Mouse (Mus musculus): ENCODE results near the gene Ncor2. TPM values are rescaled to one million over a fixed set of nuclear protein-coding genes. Genes with fewer than 3 reads are reported as not detected.
A peak's percentile ranks its signal among the peaks of the same experiment; 100 is the strongest.

The Ncor2 gene
- polyA plus RNA-seq, 1 experiment from 2014 or later, result 19.8 TPM

- no peak for DNase-seq (ENCODE audit: low spot score)
These were observed 139.5 kb downstream of the Ncor2 start for GRCm38 (mm10) chr5:125039377-125040027.

- no peak for DNase-seq (ENCODE audit: low spot score)
These were observed 142.5 kb downstream of the Ncor2 start for GRCm38 (mm10) chr5:125036483-125036882.

- no peak for DNase-seq (ENCODE audit: low spot score)
These were observed 150.1 kb downstream of the Ncor2 start for GRCm38 (mm10) chr5:125028911-125029310.

- DNase-seq (ENCODE audit: low spot score), result no peak
These were observed 150.6 kb downstream of the Ncor2 start for GRCm38 (mm10) chr5:125028371-125028770.

- DNase-seq (ENCODE audit: low spot score), result peak; percentile 39
These were observed 155.0 kb downstream of the Ncor2 start for GRCm38 (mm10) chr5:125024002-125024401.

GRCm38 (mm10) chr5:125021298-125021697, 157.7 kb downstream of the Ncor2 start:
- no peak for DNase-seq (ENCODE audit: low spot score)

- DNase-seq (ENCODE audit: low spot score), result no peak
These were observed 159.9 kb downstream of the Ncor2 start for GRCm38 (mm10) chr5:125019099-125019498.

- DNase-seq (ENCODE audit: low spot score), result no peak
These were observed 161.7 kb downstream of the Ncor2 start for GRCm38 (mm10) chr5:125017332-125017731.

- DNase-seq (ENCODE audit: low spot score), result peak; percentile 59
These were observed 162.4 kb downstream of the Ncor2 start for GRCm38 (mm10) chr5:125016421-125017242.

GRCm38 (mm10) chr5:125015576-125015975, 163.4 kb downstream of the Ncor2 start:
- DNase-seq (ENCODE audit: low spot score), result no peak

GRCm38 (mm10) chr5:125015066-125015465, 164.0 kb downstream of the Ncor2 start:
- peak; percentile 55 for DNase-seq (ENCODE audit: low spot score)

- peak; percentile 54 for DNase-seq (ENCODE audit: low spot score)
These were observed 164.5 kb downstream of the Ncor2 start for GRCm38 (mm10) chr5:125014497-125014896.

- DNase-seq (ENCODE audit: low spot score), result no peak
These were observed 167.4 kb downstream of the Ncor2 start for GRCm38 (mm10) chr5:125011628-125012027.

GRCm38 (mm10) chr5:125011166-125011565, 167.9 kb downstream of the Ncor2 start:
- DNase-seq (ENCODE audit: low spot score), result no peak

GRCm38 (mm10) chr5:125006896-125007295, 172.1 kb downstream of the Ncor2 start:
- DNase-seq (ENCODE audit: low spot score), result no peak

GRCm38 (mm10) chr5:125005871-125006652, 173.0 kb downstream of the Ncor2 start:
- no peak for DNase-seq (ENCODE audit: low spot score)

GRCm38 (mm10) chr5:125003873-125004255, 175.2 kb downstream of the Ncor2 start:
- no peak for DNase-seq (ENCODE audit: low spot score)

GRCm38 (mm10) chr5:125002969-125003872, 175.8 kb downstream of the Ncor2 start, which contains the start of gene Rflna:
Gene Rflna, plus strand, starts transcription at chr5:125003221.
- no peak for DNase-seq (ENCODE audit: low spot score)

- no peak for DNase-seq (ENCODE audit: low spot score)
These were observed 178.2 kb downstream of the Ncor2 start for GRCm38 (mm10) chr5:125000756-125001250.

- DNase-seq (ENCODE audit: low spot score), result no peak
These were observed 181.1 kb downstream of the Ncor2 start for GRCm38 (mm10) chr5:124997913-124998312.

- no peak for DNase-seq (ENCODE audit: low spot score)
These were observed 182.2 kb downstream of the Ncor2 start for GRCm38 (mm10) chr5:124996816-124997215.
